Mouse (Mus musculus): Measurements from ENCODE around the gene Zfp217.

Zfp217 gene

DNA sequence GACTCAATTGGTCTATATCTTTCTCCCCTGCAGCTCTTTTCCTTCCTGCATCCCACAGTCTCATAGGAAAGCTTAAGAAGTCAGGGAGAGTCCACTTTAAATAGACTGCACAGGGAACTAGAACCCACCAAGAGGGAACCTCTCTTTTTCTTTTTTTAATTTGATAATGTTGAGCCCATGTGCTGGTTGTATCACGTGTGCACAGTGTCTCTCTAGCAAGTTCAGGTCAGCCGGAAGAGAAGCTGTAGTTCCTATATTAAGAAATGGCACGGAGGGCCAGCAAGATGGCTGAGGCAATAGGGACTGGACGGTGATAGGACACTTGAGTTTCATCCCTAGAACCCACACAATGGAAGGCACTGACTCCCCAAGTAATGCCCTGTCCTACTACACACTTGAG lies 11.1 kb upstream of the Zfp217 start:
- no peak for DNase-seq (ENCODE audit: low spot score in 2 of 2)

- DNase-seq (ENCODE audit: low spot score in 2 of 2): no peak
These were observed 10.3 kb upstream of the Zfp217 start for GRCm38 (mm10) chr2:170158251-170158650.

GRCm38 (mm10) chr2:170157280-170158200 lies 9.6 kb upstream of the Zfp217 start:
- DNase-seq (ENCODE audit: low spot score in 2 of 2): no peak

DNA sequence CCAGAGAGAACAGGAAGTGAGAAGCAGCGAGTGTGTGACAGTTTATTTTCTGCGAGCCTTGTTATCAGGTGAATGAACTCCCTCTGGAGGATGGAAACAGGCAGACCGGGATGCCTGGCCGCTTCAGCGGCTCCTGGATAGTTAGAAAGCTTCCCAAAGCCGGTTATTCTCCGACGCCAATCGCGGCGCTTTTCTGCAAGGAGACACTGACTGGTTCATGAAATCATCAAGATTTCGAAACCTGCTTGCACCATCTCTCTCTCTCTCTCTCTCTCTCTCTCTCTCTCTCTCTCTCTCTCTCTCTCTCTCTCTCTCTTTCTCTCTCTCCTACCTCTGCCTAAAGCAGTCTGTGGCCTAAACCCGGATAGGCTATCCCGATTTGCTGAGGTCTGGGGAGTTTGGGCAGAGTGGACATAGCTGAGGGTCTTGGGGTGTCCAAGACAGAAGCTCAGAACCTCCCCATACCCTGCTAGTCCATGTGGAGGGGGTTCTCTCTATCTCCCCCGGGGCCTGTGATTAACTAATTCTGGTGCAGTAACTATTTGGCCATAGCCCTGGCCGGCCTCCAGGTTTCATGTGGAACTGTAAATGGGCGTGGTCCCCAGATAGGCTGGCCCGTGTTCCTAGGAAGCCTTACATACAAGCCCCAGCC lies 7.3 kb upstream of the Zfp217 start:
- DNase-seq (ENCODE audit: low spot score in 2 of 2): peak; percentile 65 to 76

- DNase-seq (ENCODE audit: low spot score in 2 of 2): no peak
These were observed 6.8 kb upstream of the Zfp217 start for GRCm38 (mm10) chr2:170154738-170155088.

DNA sequence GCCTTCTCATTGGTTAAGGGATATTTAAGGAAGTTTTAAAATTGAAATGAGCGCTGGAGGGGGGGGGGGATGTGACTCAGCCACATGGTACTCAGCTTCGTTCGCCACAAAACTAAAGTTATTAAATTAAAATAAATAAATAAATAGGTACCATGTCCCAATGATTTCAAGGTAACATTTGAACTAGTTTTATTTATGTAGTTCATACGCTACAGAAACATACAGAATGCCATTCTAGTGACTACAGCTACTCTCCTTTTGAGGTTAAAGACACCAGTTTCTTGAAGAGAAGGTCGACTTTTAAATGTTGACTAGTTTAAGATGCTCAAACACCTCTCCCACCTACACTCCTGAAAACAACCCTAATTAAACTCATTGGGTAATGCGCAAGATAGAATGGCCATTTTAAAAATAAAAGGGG lies 6.4 kb upstream of the Zfp217 start:
- DNase-seq (ENCODE audit: low spot score in 2 of 2): no peak

GRCm38 (mm10) chr2:170153421-170154271 lies 5.7 kb upstream of the Zfp217 start:
- DNase-seq (ENCODE audit: low spot score in 2 of 2): peak in 1 of 2 experiments; percentile 39

DNA sequence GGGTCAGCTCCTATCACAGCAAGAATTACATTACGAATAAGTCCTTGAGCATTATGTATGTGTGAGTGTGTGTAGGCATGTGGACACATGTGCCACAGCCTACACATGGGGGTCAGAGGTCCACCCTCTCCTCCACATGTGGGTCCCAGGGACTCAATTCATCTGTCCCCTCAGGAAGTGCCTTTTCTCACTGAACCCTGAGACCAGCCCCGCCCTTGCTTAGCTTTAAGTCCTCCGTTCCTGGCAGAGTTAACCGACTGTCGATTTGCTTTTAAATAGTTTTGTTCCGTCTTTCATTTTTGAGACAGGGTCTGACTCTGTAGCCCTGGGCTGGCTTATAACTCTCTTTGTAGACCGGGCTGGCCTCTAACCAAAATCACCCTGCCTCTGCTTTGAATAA lies 5.0 kb upstream of the Zfp217 start:
- DNase-seq (ENCODE audit: low spot score in 2 of 2): no peak

DNA sequence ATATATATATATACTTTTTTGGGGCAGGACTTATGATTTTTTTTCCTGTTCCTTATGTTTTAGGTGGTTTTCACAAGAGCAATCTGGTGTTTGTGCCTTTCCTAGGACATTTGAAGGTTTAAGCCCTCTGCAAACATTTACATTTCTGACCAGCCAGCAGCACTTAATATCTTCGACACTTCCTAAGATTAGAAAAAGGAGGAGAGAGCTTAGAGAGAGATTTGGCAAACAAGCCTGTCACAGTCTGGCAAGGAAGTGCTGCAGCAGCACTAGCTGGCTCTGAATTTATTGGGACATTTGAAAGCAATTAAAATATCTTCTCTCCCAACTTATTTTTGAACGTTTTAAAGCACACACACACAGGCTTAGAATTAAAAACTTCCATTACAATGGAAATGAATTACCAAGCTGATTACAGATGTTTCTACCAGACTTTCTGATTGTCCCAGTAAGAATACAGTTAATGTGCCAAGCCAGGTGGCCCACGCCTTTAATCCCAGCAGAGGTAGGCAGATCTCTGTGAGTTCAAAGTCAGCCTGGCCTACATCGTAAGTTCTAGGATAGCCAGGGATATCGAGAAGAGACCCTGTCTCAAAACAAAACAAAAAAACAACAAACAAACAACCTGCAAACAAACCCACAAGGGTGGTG lies 4.3 kb upstream of the Zfp217 start:
- no peak for DNase-seq (ENCODE audit: low spot score in 2 of 2)

- no peak for DNase-seq (ENCODE audit: low spot score in 2 of 2)
These were observed 3.6 kb upstream of the Zfp217 start for GRCm38 (mm10) chr2:170151470-170151869.

DNA sequence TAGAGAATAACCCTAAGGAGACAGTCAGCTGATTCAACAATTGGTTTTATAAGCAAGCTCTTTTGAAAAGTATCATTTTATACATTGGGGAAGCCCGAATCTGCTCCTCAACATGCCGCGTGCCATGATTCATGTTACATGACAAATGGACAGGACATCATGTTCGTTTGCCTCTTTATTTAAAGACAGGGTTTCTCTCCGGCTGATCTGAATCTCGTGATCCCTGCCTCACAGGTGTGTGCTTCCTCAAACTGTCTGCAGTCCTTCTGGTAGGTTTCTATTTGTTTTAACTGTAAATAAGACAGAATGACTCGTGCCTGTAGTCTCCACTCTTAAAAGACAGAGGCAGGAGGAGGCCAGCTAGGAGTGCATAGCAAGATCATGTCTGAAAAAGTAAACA lies 925 bp upstream of the Zfp217 start:
- no peak for DNase-seq (ENCODE audit: low spot score in 2 of 2)

- DNase-seq (ENCODE audit: low spot score in 2 of 2): no peak
These were observed 733 bp downstream of the Zfp217 start for GRCm38 (mm10) chr2:170147170-170147569.

DNA sequence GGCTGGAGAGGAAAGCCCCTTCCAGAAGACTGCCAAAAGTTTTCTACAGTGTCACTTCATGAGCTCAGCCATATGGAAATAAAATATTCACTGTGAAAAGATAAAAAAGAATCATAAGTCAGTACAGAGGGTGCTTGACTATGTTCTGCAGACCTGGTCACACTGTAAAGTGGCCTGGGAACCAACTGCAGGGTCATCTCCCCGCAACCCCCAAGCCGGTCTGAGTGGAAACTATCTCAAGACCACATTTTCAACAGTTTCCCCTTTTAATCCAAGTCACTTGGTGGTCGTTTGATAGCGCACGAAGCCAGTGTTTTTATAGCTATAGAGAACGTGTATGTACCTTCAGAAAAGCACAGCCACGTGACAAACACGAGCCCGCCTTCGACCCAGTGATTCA lies 3.6 kb downstream of the Zfp217 start:
- no peak for DNase-seq (ENCODE audit: low spot score in 2 of 2)

- no peak for DNase-seq (ENCODE audit: low spot score in 2 of 2)
These were observed 4.0 kb downstream of the Zfp217 start for GRCm38 (mm10) chr2:170143861-170144260.

DNA sequence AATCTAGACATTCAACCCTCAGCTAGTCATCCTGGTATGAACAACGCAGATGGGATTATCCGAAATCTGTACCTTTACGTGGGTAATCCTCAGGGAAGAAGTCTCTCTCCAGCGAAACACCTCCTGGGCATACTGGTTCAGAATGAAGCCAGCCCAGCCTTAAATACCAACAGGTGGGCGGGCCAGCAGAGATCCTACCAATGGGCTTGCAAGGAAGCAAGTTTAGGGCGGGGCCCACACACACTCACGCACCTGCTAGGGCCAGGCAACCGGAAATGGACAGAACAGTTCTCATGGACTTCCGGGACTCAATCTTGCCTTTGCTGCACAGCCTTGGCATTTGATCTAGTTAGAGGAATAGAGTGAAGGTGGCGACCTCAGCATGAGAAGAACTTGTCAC lies 5.4 kb downstream of the Zfp217 start:
- DNase-seq (ENCODE audit: low spot score in 2 of 2): no peak

DNA sequence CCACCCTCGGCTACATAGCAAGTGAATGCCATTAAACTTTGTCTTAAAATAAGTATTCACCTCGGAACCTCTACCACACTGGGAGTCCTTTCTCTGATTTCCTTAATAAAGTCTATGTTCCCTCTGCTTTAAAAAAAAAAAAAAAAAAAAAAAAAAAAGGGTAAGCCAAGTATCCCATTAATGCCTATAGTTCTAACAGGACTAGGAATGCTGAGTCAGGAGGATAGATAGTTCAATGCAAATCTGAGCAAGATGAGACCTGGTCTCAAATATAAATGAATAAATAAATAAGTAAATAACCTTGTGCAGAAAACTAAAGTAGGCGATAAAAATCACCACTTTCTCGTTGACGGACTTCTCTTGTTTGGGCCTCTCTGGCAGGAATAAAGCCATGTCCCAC lies 6.4 kb downstream of the Zfp217 start:
- no peak for DNase-seq (ENCODE audit: low spot score in 2 of 2)

DNA sequence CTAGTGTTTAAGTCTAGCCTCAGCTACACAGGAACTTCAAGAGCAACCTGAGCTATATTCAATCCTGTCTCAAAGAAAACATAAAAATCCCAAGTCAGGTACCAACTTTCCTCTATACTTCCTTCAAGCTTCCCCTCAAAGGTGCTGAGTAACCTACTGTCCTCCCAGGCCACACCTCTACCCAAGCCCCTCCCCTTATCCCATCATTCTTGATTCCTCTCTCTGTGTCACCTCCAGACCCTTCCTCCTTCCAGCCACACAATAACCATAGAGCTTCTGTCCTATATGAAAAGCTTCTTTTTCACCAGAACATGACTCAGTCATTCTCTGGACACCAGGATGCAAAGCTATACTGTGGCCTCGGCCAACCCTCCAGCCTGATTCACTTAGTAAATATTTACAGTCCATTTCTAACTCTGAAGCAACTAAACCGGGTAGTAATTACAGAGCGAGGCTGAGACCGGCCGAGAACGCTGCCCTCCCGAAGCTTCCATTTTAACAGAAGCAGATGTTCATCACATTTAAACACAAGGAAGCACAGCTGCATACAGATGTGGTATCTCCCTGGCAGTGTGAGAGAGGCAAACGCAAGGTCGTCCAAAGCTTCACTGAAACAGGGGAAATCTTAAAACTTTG lies 8.4 kb downstream of the Zfp217 start:
- DNase-seq (ENCODE audit: low spot score in 2 of 2): no peak

GRCm38 (mm10) chr2:170136928-170137327 lies 11.0 kb downstream of the Zfp217 start:
- DNase-seq (ENCODE audit: low spot score in 2 of 2): no peak

- no peak for DNase-seq (ENCODE audit: low spot score in 2 of 2)
These were observed 12.1 kb downstream of the Zfp217 start for GRCm38 (mm10) chr2:170135820-170136219.

DNA sequence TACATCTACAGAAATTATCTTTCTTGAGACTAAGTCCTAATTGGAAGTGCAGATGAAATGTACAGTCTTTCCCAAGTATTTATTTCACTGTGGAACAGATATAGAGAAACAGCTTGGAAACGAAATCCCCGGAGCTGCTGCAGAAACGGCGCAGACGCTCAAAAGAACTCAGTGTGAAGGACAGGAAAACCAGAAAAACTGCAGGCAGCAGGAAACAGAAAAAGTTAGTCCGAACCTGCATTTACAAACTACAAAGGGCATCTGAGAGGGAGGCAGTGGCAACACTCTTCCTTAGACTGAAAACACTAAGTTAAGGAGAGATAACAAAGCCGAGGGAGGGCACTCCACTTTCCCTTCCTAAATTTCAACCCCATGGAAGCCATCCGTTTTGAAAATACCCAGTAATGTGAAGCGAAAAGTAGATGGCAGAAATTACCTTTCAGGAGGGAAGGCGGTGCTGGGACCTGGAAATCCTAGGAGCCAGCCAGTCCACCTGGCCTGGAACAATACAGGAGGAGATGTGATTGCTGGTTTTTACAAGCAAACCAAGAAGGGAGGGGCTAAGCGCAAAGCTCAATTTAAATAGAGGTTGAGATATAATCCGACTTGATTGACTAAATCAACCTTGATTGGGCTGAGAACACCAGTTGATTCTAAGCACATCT lies 13.7 kb downstream of the Zfp217 start:
- no peak for DNase-seq (ENCODE audit: low spot score in 2 of 2)
